Mouse (Mus musculus): ENCODE measurements around the gene Pon1.

The Pon1 gene

GRCm38 (mm10) chr6:5177967-5178891 lies 15.5 kb downstream of the Pon1 start:
- peak in 1 of 2 experiments; percentile 8 for DNase-seq (ENCODE audit: low spot score in 2 of 2)

DNA sequence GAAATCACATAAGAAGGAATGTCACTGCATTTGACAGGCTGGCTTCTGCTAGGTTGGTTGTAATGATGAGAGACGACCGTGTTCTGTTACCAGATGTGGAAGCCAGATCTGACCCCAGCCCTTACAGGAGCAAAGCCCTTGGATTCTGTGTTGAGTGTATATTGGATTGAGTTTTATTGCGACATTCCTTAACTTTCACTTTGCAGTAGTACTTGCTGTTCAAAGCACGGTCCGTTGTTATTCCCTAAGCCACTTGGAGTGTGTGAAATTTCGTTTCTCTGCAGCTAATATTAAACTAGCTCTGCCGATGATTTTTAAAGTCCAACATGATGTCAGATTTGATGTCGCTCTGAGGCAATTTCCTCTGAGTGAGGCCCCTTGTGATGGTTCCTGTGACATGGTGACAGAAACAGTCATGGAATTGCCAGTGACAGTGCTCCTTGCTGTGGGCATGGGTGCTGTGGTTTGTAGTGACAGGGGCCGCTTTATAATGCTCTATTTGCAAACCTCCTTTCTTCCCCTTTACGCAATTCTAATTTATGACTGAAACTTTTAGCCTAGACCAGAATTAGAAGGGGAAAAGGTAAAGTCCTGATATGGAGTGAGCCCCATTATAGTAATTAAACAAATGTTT lies 19.4 kb downstream of the Pon1 start:
- no peak for DNase-seq (ENCODE audit: low spot score in 2 of 2)

DNA sequence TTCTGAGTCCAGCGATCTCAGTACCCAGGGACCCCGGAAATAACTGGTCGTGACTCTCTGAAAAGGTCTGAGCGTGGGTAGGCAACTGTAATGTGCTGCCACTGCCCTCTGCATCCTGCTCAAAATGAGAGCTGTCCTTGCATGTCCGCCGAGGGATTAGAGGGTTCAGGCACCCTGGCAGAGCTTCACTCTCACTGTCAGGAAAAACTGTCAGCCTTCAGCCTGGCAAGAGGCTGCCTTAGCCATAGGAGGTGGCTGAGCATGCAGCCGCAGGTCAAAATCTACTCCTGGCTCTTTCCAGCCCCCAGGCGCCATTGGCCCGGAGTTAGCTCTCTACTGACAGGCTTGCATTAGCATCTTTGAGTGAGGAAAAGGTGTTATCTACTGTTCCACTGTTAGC lies 21.2 kb downstream of the Pon1 start:
- no peak for DNase-seq (ENCODE audit: low spot score in 2 of 2)

- DNase-seq (ENCODE audit: low spot score in 2 of 2), result no peak
Measured at GRCm38 (mm10) chr6:5171418-5171817, 22.3 kb downstream of the Pon1 start.

DNA sequence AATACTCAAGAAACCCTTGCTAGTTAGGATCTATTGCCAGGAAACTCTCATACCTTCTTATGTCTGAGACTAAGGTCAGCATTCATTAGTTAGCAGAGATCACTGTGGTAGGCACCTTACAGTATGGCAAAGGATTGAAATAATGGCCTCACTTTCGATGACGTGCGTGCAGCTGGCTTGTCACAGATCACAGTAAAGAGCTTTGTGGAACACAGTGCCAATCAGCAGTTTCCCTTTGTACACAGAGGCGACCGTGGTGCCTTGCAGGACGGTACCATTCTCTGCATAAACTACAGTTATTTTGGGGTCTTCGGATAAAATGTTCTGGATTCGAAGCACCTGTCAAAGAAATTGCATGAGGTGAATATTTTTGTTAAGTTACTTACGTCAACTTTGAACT lies 25.6 kb downstream of the Pon1 start:
- no peak for DNase-seq (ENCODE audit: low spot score in 2 of 2)

DNA sequence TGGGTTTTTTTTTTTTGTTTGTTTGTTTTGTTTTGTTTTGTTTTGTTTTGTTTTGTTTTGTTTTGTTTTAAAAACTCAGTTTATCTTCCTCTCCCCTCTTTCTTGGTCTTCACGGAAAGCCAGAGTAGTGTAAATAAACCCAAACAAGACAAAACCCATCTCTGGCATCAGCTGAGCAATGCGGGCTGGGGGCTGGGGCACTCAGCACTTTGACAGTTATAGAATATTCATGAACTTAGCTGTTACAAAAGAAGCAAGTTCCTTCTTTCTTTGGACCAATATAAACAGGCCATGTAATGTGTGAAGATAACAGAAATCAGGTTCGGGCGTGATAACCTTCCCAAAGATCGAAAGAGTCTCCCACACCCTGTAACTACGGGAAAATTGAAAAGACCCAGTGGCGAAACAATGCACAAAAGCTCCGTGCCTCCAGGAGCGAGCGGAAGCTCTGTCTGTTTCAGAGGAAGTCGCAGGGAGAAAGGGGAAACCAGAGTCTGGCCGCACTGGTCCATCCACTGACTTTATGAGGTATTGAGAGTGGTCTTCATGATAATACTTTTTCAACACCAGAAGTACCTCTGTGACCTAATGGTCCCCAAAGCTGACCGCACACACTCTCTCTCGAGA lies 26.6 kb downstream of the Pon1 start:
- DNase-seq (ENCODE audit: low spot score in 2 of 2), result no peak

DNA sequence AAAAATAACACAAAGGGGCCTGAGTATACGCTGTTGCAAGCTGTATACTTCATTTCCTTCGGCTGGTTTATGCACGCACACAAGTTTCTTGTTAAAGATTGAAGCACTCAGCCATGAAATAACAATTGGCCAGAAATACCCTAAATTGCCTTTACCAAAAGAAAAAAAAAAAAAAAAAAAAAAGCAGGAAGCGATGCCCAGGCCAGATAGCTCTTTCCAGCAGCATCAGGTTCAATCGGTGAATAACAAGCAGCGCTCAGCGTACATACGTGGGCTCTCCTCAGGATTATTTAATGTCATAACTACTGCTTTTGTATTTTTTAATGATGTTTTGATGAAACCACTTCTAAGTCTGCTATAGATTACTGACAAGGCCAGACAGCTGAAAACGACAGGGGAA lies 28.9 kb downstream of the Pon1 start:
- no peak for DNase-seq (ENCODE audit: low spot score in 2 of 2)

GRCm38 (mm10) chr6:5163507-5164144 lies 30.1 kb downstream of the Pon1 start:
- DNase-seq (ENCODE audit: low spot score in 2 of 2), result no peak

DNA sequence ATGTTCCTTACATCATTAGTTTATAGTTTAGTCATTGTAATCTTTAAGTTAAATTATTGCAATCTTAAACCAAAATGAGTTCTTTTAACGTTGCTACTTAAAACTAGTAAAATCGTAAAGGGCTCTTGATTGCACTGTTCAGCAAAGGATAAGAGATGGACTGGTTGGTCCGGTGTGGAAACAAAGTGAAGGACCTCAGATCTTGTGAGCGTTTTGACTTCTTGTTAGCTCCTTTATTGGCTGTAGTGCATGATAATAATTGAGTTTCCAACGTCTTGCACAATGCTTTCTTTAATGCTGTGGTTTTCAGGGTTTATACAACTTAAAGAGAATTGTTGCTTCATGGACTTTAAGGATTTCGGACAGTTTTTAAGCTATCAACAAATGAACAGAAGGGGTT lies 31.7 kb downstream of the Pon1 start:
- DNase-seq (ENCODE audit: low spot score in 2 of 2), result no peak

GRCm38 (mm10) chr6:5159385-5159791 lies 34.4 kb downstream of the Pon1 start:
- no peak for DNase-seq (ENCODE audit: low spot score in 2 of 2)

GRCm38 (mm10) chr6:5156541-5157425 lies 37.0 kb downstream of the Pon1 start:
- DNase-seq (ENCODE audit: low spot score in 2 of 2), result no peak

DNA sequence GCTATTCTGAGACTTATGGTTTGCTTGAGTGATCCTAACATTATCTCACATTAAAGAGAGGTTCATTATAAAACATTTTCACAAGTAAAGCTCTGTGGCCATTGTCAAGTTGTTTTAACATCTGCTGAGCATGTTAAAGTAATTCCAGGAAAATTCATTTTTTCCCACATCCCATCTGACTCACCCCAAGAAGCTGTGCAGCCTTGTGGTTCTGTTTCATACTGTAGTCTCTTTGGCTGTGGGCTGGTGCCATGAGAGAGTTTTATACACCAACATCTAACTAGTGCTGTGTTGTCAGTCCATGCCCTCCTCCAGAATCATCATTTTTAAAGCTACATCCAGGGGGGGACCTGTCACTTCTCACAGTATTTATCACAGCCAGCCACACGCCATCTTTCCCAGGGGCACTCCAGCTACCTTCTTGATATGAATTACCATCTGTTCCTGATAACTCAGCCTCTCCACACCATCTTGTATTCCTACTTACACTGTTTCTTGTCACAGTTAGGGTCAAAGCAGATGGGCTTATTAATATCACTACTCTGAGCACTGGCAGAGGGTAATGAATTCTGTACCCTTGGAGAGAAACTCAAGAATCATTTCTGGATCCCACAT lies 38.3 kb downstream of the Pon1 start:
- no peak for DNase-seq (ENCODE audit: low spot score in 2 of 2)

DNA sequence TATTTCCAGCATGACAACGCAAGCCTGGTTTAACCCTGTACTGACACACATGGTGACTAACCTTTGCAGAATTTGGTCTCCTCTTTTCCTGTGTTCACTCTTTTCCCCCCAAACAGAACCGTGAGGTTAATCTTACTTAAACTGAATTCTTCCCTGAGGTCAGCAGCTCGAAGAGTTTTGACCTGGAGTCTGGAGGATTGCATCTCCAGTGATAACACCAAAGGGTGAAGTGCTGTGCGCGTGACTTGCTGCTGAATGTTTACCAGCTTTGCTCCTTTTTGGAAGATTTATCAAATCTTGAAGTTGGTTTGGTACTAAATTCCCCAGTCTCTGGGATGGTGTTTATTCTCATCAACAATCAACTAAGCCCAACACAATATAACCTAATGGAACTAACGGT lies 39.0 kb downstream of the Pon1 start:
- no peak for DNase-seq (ENCODE audit: low spot score in 2 of 2)

GRCm38 (mm10) chr6:5152185-5152584 lies 41.6 kb downstream of the Pon1 start:
- peak in 1 of 2 experiments; percentile 11 for DNase-seq (ENCODE audit: low spot score in 2 of 2)

DNA sequence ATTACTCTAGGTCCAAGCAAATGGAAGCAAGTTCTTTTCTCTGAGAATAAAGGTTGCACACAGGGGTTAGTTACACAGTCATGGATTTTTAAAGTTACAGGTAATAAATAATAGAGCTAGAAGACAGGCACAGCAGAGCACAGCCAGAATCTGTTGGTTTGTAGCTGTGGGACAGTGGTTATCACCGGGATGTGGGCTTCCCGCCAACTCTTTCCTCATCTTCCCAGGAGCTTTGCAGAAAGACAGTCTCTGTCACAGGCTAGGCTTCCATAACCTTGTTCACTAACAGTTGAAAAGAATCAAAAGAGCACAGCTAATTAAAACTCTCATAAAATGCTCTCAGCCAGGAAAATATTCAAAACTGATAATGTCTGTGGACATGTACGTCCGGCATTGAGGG lies 42.6 kb downstream of the Pon1 start:
- DNase-seq (ENCODE audit: low spot score in 2 of 2), result no peak

DNA sequence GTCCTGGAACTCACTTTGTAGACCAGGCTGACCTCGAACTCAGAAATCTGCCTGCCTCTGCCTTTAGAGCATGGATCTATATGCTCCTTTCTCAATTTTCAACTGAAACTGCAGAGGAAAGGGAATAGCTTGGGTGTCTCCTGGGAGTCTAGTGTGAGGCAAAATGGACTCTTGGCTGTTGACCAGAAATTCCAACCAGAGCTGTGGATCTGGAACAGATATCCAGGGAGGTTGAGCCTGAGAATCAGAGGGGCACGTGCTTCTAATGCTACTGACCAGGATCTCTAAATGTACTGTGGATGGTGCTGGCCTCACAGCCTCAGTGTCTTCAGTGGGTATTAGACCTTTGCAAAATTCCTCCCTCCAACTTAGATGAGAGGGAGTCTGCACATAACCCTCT lies 43.8 kb downstream of the Pon1 start:
- DNase-seq (ENCODE audit: low spot score in 2 of 2), result no peak

DNA sequence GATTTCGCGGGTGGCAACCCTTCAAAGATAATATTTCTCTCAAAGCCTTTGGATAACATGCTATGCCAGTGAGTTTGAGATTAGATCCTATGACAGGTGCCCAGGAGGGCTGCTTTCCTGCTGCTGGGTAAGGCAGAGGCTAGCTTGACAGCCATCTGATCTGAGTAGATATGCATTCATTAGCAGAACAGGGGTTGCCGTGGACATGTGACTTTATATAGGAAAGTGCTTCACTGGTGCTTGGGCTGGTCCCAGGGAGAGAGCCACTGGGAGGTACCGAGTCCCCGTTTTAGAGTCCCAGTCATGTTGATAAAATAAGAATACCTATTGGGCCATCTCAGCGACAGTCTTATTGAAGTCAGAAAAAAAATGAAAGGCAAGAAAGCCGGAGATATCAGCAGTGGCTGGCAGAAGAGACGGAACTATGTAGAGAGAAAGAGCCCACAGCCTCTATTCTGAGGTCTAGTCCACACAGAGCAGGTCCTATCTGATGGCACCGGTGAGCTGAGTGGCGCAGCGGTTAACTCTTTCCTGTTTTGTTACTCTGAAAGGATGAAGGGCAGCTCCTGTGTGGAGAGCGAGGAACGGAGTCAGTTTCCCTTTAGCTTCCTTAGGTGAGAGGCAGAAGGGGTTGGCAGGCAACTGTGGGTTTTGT lies 46.1 kb downstream of the Pon1 start:
- DNase-seq (ENCODE audit: low spot score in 2 of 2), result no peak

DNA sequence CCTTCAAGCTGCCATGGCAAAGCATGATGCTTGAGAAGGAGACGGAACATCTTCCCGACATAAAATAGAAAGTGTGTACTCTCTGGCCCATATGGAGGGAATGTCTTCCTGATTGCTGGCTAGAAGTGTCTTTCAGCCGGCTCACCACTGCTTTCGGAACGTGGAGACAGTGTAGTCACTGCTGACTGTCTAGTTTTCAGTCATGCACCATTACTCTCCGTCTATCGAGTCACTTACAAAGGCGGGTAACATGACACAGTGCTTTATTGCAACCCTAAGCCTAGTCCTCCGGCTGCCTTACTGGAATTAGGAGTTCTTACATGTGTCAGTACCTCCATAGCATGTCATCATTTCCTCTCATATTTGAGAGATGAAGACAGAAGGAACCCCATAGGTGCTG lies 54.1 kb downstream of the Pon1 start:
- no peak for DNase-seq (ENCODE audit: low spot score in 2 of 2)

DNA sequence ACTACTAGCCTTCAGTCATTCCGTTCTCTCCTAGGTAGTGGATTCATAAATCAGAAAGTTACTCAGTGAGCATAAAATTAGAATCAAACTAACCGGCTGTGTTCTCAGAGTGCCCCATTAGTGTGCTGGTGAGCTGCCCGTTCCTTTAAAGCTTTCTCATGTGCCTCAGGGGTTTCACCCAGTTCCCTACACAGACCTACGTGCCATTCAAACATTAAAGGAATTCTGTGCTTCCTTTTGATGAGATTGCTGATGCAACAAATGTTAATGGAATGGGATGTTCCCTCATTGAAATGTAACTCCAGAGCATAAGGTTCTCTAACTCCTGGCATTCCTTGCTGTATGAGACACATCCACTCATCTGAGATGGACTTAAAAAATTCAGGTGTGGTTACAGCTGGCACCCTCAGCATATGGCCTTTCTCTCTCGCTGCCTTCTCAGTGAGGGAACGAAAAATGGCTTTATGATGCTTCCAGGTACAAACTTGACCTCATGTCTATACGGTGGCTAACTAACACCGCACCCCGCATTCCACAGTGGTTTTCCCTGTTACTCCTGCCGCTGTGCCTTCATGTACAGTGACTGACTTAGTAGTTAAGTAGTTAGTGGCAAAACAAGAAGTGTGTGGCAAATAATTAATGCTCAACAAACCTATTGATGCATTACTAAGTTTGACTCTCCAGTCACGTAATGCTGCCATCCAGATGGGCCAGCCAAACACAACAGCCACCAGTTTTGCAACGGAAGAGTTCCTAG lies 54.7 kb downstream of the Pon1 start:
- no peak for DNase-seq (ENCODE audit: low spot score in 2 of 2)

- no peak for DNase-seq (ENCODE audit: low spot score in 2 of 2)
Measured at GRCm38 (mm10) chr6:5136046-5136445, 57.7 kb downstream of the Pon1 start.

Data from frontal cortex, postnatal 36 days (tissue).